Mouse (Mus musculus): ENCODE data around the gene Stub1.
A peak's percentile ranks its signal among the peaks of the same experiment; 100 is the strongest.

Stub1 gene

DNA sequence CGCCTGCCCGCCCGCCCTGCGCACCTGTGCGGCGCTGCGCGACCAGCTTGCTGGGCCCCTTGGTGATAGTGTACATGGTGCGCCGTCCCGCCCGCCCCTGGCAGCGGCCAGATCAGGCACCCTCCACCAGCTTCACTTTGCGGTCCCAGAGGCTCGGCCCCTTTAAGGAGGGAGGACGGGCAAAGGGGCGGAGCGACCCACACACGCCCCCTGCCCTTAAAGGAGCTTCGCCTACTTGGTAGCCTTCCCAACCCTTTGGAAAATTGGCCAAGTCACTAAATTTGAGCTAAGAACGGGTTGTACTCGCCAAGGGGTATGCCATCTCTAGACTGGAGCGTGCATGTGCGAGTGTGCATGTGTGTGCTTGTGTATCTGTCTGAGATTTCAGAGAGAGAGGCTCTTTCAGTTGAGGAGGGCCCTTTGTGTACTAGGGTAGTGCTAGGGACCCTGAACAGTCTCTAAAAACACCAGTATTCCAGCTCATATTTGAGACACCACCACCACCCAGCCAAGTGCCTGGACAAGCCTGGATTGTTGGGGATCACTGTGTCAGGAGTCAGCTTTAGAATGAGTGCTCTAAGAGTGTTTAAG is 35.5 kb upstream of the Stub1 start, which contains the start of gene Mcrip2:
Gene Mcrip2, minus strand, starts transcription at position 164 of the 591 bp plus-strand sequence.
- peak; percentile 92 for DNase-seq (ENCODE audit: low read depth, low spot score)

DNA sequence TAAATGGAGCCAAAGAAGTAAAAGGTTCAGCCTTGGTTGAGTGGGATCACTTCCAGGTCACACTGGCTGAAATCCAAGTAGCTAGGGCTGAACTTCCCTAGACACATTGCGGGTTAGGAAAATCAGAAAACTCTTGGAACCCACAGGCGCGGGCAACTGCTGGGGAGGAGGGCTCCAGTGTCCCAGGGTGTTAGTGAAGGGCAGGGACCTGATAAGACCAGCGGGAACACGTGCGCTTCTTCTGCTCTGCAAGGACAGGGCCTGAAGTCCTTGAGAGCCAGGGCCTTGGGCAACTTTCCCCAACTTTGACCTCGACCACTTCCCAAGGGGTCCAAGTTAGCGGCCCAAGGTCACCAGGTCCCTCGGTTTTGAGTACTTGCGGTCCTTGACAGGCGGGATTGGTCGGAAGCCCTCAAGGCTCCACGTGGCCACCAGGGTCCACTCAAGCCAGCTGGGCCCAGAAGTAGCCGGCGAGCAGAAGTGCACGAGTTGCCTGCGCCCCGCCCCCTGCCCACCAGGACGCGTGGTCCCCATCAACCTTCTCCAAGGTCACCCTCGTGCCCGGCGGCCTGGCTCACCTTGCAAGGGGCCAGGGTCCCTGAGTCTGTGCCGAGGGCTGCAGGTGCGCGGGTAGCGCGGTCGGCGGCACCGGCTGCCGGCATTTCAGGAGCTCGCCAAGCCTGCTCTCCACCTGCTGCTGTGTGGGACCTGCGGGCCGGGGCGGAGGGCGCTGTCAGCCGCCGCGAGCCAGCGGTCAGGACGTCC is 34.8 kb upstream of the Stub1 start:
- no peak for DNase-seq (ENCODE audit: low read depth, low spot score)

DNA sequence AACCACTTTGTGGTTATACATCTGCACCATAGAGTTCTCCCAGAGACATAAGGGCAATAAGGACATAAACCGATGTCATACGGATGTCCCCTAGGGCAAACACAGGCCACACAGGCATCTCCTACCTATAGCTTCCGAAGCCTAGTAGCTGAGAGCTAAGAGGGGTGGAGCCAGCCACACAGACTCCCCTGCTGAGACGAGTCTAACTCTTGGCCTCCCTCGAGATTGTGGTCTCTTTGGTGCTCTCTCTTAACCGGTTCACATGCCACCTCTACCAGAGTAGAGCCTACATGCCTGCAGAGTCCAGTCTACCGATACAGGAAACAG is 34.3 kb upstream of the Stub1 start:
- DNase-seq (ENCODE audit: low read depth, low spot score), result peak; percentile 61

- no peak for DNase-seq (ENCODE audit: low read depth, low spot score)
Observed at GRCm38 (mm10) chr17:25866172-25866571, 33.0 kb upstream of the Stub1 start.

DNA sequence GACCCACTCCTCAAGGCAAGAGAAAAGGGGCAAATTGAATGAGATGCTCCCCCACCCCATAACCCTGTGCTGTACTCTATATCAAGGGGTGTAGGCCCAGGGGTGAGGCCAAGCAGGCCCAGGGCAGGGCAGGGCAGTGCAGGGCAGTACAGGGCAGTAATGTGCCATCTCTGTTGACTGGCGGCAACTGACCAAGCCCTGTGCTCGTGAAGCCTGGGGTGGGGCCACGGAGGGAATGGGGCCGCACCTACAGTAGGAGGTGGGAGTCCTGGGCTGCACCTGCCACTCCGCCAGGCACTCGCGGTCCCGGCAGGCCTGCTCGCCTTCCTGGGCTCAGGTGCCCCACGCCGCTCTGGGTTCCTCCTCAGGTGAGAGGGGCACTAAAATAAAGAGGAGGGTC is 32.1 kb upstream of the Stub1 start:
- no peak for DNase-seq (ENCODE audit: low read depth, low spot score)

GRCm38 (mm10) chr17:25864311-25864710 is 31.1 kb upstream of the Stub1 start:
- no peak for DNase-seq (ENCODE audit: low read depth, low spot score)

DNA sequence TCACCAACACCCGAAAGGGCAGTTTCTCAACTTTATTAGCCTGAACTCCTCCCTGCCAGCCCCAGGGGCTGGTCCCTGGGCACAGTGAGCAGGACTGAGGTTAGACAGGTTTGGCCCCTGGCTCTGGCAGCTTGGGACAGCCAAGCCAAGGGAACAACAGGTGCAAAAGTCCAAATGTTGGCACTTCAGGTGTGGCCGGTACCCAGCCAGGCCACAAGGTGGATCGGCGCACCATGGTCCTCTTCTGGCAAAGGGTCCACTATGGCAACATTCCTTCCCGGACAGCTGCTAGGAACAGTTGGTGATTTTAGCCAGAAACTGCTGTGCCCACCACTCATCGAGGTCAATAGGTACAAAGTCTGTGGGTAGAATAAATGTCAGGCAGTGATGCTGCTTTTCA is 30.5 kb upstream of the Stub1 start:
- DNase-seq (ENCODE audit: low read depth, low spot score), result no peak

DNA sequence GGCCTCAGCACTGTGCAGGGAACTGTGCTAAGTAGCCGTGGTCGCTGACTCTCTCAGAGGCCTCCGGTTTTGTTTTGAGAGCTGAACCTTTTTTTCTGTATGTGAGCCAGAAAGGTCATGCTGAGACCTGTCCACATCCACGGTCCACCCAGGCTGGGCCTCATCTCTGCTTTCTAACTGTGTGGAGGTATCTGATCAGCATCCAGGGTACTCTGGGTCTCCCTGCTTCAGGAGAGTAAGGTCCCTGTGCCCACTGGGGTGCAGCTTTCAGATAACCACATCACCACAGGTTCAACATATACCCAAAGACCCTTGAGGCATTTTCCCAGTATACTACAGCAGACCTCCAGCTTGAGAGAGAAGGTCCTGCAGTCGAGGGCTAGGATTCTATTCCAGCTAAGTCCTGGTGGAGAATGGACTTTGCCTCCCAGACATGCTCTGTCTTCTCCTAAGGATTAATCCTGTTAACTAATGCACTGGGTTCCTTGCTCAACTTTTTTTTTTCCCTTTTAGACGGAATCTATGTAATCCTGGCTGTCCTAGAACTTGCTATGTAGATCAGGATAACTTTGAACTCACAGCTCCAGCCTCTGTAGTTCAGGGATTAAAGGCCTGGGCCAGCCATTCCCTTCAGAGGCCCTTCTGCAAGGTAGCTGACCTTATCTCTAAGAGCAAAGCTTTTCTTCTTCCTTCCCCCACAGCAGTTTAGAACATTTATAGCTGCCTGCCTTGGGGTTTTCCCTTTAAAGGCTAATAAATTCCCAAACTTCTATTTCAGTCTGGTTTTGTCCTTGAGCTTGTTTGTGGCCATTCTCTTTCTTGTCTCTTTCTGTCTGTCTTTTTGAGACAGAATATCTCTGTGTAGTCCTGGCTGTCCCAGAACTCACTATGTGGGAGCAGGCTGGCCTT is 28.8 kb upstream of the Stub1 start:
- no peak for DNase-seq (ENCODE audit: low read depth, low spot score)

- peak; percentile 89 for DNase-seq (ENCODE audit: low read depth, low spot score)
Observed at GRCm38 (mm10) chr17:25860832-25861703, 27.9 kb upstream of the Stub1 start, which contains the start of gene Wdr90. TSS of gene Wdr90 (minus strand) at chr17:25861501.

- no peak for DNase-seq (ENCODE audit: low read depth, low spot score)
Observed at GRCm38 (mm10) chr17:25860229-25860628, 27.0 kb upstream of the Stub1 start.

DNA sequence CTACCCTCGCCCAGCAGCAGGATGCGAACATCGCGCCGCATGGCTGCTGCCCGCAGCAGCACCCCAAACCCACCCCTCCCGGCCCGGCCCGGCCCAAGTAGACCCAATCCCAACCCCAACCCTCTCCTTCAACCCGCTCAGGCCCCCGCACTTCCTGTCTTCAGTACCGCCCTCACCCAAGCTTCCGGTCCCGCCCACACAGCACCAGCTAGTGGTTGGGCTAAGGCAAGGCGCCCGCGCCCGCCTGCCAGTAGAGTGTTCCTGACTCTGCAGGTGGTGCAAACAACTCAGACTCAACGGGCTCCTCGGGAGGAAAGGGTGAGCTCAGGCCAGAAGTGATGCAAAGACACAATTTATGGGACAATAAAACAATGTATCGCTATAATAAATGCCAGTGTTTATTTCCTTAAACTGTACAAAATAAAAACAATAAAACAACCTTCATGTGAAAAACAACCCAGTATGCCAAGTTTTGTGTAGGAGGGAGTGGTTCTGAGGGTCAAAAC is 11.2 kb upstream of the Stub1 start, which contains the start of gene Rhot2:
Gene Rhot2, minus strand, starts transcription at position 456 of the 506 bp plus-strand sequence.
- peak; percentile 96 for DNase-seq (ENCODE audit: low read depth, low spot score)

DNA sequence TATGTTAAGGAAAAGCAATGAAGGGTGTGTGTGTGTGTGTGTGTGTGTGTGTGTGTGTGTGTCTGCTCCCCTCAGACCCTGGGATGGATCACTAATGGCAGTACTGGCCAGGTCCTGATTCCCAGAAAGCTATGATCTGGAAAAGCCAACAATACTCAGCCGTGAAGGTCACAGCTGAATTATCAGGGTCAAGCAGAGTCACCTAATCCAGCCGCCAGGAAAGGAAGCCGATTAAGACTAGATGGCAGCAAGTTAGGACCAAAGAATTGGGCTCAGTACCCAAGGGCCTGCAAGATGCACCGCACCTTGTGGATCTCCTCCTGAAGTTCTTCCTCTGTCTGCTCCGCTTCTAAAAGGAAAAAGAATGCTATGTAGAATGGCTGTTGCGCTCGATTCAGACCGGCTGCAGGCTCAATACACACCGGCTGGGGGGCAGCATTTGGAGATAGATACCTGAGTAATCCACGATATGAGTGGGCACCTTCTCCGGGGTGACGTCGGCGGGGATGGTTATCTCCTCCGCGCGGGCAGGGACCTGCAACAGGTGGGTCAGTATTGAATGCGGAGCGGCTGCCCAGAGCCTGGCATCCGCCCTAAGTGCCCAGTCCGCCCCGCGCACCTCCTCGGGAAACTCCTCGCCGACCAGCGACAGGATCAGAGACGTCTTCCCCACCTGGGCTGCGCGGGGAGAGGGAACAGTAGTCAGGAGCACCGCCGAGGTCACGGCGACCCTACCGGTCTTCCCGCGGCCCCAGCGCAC is 10.6 kb upstream of the Stub1 start:
- no peak for DNase-seq (ENCODE audit: low read depth, low spot score)

GRCm38 (mm10) chr17:25843122-25843521 is 9.9 kb upstream of the Stub1 start:
- no peak for DNase-seq (ENCODE audit: low read depth, low spot score)

DNA sequence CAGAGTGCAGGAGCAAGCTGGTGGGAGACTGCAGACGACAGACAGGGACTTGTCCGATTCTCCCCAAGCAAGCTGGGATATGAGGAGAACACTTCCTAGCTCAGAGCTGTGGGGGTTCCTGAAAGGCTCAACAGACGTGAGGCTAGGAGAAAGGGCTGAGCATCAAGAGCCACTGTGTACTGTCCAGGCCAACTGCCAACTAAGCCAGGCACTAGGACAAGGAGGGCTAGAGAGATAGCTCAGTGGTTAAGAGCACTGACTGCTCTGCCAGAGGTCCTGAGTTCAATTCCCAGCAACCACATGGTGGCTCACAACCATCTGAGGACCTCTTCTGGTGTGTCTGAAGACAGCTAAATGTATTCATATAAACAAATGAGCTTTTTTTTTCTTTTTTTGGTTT is 9.3 kb upstream of the Stub1 start:
- no peak for DNase-seq (ENCODE audit: low read depth, low spot score)

DNA sequence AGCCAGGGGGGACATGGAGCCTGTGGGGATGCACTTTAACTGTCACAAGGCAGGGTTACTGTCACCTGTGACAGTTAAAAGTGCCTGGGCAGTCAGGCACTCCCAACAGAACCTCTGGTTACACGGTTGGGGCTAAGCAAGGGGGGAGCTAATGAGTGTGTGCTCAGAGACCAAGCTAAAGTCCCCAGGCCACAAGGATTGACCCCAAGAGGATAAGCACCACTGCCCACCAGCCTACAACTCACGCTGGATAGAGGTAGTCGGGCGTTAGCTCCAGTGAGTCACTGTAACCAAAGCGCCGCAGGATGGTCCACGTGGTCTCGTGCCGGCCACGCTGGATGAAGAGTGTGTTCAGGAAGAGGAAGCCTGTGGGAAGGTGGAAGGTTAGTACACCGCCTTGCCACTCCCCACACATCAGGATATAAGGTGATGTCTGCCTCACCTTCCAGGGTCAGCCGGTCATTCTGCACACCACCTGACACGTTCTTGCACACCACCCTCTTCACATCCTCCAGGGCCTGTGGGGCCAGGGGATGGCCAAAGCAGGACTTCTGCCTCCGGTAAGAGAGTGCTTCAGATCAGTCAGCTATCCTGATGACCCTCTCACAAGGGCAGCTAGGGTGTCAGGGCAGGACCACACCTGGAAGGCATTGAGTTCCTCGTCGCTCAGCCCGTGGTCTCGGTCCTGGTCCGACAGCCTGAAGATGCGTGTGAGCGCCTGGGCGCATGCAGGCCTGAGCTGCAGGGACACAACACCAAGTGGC is 8.1 kb upstream of the Stub1 start, which contains the start of gene Gm20683:
Gene Gm20683, minus strand, starts transcription at position 647 of the 764 bp plus-strand sequence.
- no peak for DNase-seq (ENCODE audit: low read depth, low spot score)

DNA sequence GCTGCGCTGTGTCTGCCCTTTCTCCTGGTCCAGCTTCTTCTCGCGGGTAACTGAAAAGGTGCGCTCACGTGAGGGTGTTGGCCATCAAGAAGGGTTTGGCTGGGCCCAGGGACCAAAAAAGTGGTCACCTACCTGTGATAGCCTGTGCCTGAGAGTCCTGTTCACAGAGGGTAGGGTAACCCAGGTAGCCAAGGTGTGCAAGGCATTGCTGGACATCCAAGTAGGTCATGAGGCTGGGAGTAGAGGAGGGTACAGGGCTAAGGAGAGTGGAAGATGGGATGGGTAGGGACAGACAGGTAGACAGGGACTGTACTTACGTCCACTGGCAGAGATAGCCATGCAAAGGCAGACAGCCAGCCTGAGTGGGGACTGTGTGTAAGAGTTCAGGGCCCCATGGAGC is 7.3 kb upstream of the Stub1 start:
- no peak for DNase-seq (ENCODE audit: low read depth, low spot score)

- no peak for DNase-seq (ENCODE audit: low read depth, low spot score)
Observed at GRCm38 (mm10) chr17:25839455-25840235, 6.4 kb upstream of the Stub1 start.

GRCm38 (mm10) chr17:25838904-25839303 is 5.7 kb upstream of the Stub1 start:
- DNase-seq (ENCODE audit: low read depth, low spot score), result no peak

DNA sequence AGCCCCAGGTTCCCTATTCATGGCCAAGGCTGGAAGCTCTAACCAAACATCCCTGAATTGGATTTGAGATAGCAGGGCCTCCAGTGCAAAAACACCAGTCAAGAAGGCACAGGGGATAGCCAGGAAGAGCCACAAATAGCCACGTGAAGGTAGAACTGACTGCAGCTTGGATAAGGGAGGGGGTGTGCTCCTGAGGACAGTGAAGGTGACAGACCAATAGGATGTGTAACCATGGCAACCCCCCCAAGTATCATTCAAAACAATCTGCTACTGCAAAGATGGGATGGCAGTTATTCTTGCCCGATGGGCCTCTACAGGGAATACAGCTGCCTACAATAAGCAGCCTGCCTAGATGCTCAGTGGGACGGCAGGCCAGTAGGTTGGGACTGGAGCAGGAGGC is 4.3 kb upstream of the Stub1 start:
- peak; percentile 48 for DNase-seq (ENCODE audit: low read depth, low spot score)

Measured in R1 (cell line).